Mouse (Mus musculus) forebrain, embryonic 16.5 days (tissue): Measurements from ENCODE around the gene Mapk6. TPM values are rescaled to one million over a fixed set of nuclear protein-coding genes. Genes with fewer than 3 reads are reported as not detected.

Experiments
- ATAC-seq: fragments of 200-750 bp; cut with Nextera tagmentation; 2 replicates; pipeline ENCODE4 v1.8.0; 2017; ENCODE audit warnings: mild to moderate bottlenecking, moderate library complexity
- H3K27ac ChIP-seq: fragments of 300-500 bp; sonication (generic); 2 replicates; pipeline ENCODE4 v1.5.1; 2014; ENCODE audit warnings: low read length, control low read depth
- H3K27me3 ChIP-seq: fragments of 300-500 bp; sonication (generic); replicated peaks from 2 replicates; pipeline ENCODE4 v1.6.1; 2014; ENCODE audit warnings: low read length; ENCODE audit not compliant: control insufficient read depth, insufficient read depth
- H3K36me3 ChIP-seq: fragments of 300-500 bp; sonication (generic); 2 replicates; pipeline ENCODE4 v1.6.1; 2014; ENCODE audit not compliant: control insufficient read depth, insufficient read depth
- H3K4me1 ChIP-seq: fragments of 300-500 bp; sonication (generic); replicated peaks from 2 replicates; pipeline ENCODE4 v1.6.1; 2014; ENCODE audit warnings: low read length; ENCODE audit not compliant: control insufficient read depth, insufficient read depth
- H3K4me2 ChIP-seq: fragments of 300-500 bp; sonication (generic); 2 replicates; pipeline ENCODE4 v1.6.1; 2014; ENCODE audit warnings: mild to moderate bottlenecking, low read length, control low read depth
- H3K4me3 ChIP-seq: fragments of 300-500 bp; sonication (generic); replicated peaks from 2 replicates; pipeline ENCODE4 v1.5.1; 2014; ENCODE audit warnings: mild to moderate bottlenecking, low read length, control low read depth
- H3K9ac ChIP-seq: fragments of 300-500 bp; sonication (generic); replicated peaks from 2 replicates; pipeline ENCODE4 v1.6.1; 2014; ENCODE audit warnings: low read depth, low read length, control low read depth
- H3K9me3 ChIP-seq: fragments of 300-500 bp; sonication (generic); 2 replicates; pipeline ENCODE4 v1.6.1; 2016; ENCODE audit warnings: low read length; ENCODE audit not compliant: control insufficient read depth
- WGBS: fragments of 180-500 bp; shearing (Covaris S2); extraction: QIAGEN DNeasy Blood & Tissue Kit; methylation state at CpG from one replicate; pipeline ENCODE4 v1.1.7; 2014; 5-methylcytosine and 5-hydroxymethylcytosine counted together
- polyA plus RNA-seq: library from polyadenylated mRNA; unstranded; fragments of >200 nt; fragmentation: Nextera tagmentation; extraction: Ambion mirVana; gene quantifications from 2 replicates; pipeline ENCODE4 v1.2.1, GENCODE M21; 2015

Mapk6 gene
- polyA plus RNA-seq, 1 experiment from 2014 or later: 141 TPM

DNA sequence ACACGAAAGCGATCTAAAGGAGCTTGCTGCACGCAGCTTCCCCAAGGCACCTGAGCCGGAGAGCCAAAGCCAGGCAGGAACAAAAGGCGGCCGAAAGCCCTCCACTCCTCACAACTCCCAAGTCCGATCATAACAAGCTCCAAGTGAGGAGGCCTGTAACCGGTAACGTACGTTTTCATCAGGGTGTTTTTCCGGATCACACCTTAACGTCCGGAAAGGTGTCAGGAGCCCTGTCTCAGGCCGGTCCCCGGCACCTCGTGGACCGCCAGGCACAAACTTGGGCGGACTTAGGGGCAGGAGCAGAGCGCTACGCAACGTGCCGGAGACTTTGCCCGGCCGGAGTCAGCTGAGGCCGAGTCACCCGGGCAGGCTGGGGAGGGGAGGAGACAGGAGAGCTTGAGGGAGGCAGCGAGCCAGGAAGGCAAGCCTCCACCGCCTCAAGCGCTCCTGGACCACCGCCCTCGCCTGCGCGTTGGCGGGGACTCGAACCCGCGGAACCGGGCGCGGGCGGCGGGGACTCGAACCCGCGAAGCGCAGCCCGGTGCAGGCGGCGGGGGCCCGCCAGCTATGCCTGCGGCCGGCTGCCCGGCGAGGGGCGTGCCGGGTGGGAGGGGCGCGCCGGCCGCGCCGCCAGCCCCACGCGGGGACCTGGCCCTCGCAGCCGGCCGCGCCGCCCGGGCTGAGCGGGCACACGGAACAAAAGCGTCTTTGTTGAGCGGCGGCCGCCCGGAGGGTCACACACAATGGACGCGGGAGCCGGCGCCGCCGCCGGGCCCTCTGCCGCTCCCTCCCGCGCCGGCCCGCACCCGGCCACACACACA lies 564 bp downstream of the Mapk6 start:
- H3K4me3 ChIP-seq: peak overlapping the region; percentile 94
- peak; percentile 85 for ATAC-seq
- peaks cover 23% of the 10 kb centered on the region for H3K4me1 ChIP-seq
- H3K4me2 ChIP-seq: peak overlapping the region; percentile 66
- H3K27ac ChIP-seq: peak overlapping the region; percentile 98
- no peaks in the 10 kb centered on the region for H3K9me3 ChIP-seq
- no peaks in the 10 kb centered on the region for H3K27me3 ChIP-seq
- H3K36me3 ChIP-seq: no peaks in the 10 kb centered on the region
- WGBS: under 1% methylated on average over 82 of the region's 90 CpGs
- peak overlapping the region; percentile 90 for H3K9ac ChIP-seq

DNA sequence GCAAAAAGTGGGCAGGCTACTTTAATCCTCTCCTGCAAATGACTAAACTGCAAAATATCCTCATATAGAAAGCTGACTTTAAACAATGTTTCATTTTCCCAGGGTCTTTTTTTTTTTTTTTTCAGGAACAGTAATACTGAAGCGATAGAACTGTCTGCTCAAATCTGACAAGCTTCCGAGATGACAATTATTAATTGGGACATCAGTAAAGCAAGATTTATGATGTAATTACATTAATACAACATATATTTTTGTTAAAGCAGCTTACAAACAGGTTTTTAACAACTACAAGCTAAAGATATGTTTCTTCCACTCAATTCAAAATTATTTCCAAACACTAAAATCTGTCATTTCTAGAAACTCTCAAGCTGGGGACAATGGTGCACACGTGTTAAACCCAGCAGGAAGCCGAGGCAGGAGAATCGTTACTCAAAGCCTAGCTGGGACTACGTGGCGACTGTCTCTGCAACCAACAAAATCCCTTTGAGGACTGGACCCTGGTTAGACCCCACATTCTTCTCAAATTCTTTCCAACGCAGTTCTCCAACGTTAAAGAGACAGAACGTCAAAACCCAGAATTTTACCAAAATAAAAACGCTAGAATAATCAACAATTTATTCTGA lies 1.5 kb downstream of the Mapk6 start:
- 5% methylated on average over 11 of the region's 11 CpGs for WGBS
- Histone ChIP-seq H3K36me3 (no peaks in the 10 kb centered on the region), H3K4me1 (peaks cover 27% of the 10 kb centered on the region), H3K4me3 (peak overlapping the region; percentile 94), H3K27me3 (no peaks in the 10 kb centered on the region), H3K4me2 (peak overlapping the region; percentile 66), H3K27ac (no peak overlapping the region; the same call in 1 of the 2 replicates), H3K9me3 (no peaks in the 10 kb centered on the region), H3K9ac (peak overlapping the region; percentile 90)
- no peak for ATAC-seq

DNA sequence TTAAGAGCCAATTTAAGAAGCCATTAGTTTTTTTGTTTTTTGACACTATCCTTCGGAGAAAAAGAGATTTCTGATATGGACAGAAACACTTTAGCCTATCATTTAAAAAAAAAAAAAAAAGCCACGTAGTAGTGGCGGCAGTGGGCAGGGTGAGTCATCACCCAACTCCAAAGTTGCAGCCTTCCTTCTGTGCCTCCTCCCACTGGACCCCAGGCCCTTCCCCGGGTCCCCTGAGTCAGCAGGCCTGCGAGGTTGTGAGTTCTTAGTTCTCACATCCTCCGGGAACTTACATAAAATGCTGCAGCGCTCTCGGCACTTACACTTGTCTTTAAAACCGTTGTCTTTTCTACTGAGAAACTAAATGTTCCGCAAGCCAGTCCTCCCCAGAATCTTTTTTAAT lies 2.0 kb downstream of the Mapk6 start:
- Histone ChIP-seq H3K9me3 (no peaks in the 10 kb centered on the region), H3K4me2 (peak overlapping the region; percentile 66), H3K27me3 (no peaks in the 10 kb centered on the region), H3K27ac (no peak overlapping the region), H3K9ac (no peak overlapping the region), H3K36me3 (no peaks in the 10 kb centered on the region), H3K4me1 (peaks cover 31% of the 10 kb centered on the region), H3K4me3 (peak overlapping the region; percentile 29)
- no peak for ATAC-seq
- WGBS: 13% methylated on average over 10 of the region's 10 CpGs

DNA sequence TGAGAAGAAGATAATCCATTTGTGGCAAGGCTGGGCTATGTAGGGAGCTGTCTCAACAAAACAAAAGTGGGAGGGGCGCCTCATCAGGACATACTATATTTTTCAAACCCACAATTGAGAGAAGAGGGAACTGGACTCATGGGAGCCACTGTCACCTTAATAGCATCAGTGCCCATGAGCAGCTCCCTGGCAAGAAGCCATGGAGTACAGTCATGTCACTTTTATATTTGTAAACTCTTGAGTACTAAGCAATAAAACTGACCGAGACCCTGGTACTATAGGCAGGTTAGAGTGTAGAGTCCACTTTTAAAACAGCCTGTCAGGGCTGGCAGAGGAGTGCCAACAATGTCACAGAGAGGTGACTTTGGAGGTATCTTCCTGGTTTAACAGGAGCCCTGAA lies 3.7 kb downstream of the Mapk6 start:
- H3K27me3 ChIP-seq: no peaks in the 10 kb centered on the region
- no peak overlapping the region for H3K4me3 ChIP-seq
- no peak for ATAC-seq
- no peak overlapping the region for H3K4me2 ChIP-seq
- WGBS: 90% methylated on average over 2 of the region's 2 CpGs
- peaks cover 38% of the 10 kb centered on the region for H3K4me1 ChIP-seq
- no peaks in the 10 kb centered on the region for H3K9me3 ChIP-seq
- no peak overlapping the region for H3K27ac ChIP-seq
- H3K36me3 ChIP-seq: no peaks in the 10 kb centered on the region
- H3K9ac ChIP-seq: no peak overlapping the region

DNA sequence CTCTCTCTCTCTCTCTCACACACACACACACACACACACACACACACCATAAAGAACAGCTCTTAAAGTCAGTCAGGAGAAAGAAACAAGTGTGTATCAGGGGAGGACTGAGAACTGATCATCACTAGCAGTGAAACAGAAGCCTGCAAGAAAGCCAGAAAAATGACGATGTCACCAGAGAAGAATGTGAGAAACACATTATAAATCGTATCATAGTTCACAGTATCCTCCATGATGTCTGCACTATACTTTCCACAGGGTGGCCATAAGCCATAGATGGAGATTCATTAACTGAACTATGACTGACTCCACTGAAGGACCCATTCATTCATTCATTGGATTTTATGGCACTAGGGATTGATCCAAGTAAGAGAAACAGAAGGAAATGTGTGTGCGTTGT lies 6.3 kb downstream of the Mapk6 start:
- no peak overlapping the region for H3K27ac ChIP-seq
- H3K9ac ChIP-seq: no peak overlapping the region
- 59% methylated on average over 3 of the region's 3 CpGs for WGBS
- no peaks in the 10 kb centered on the region for H3K27me3 ChIP-seq
- H3K4me1 ChIP-seq: peaks cover 33% of the 10 kb centered on the region
- no peaks in the 10 kb centered on the region for H3K9me3 ChIP-seq
- no peaks in the 10 kb centered on the region for H3K36me3 ChIP-seq
- H3K4me2 ChIP-seq: no peak overlapping the region
- ATAC-seq: no peak
- H3K4me3 ChIP-seq: no peak overlapping the region

DNA sequence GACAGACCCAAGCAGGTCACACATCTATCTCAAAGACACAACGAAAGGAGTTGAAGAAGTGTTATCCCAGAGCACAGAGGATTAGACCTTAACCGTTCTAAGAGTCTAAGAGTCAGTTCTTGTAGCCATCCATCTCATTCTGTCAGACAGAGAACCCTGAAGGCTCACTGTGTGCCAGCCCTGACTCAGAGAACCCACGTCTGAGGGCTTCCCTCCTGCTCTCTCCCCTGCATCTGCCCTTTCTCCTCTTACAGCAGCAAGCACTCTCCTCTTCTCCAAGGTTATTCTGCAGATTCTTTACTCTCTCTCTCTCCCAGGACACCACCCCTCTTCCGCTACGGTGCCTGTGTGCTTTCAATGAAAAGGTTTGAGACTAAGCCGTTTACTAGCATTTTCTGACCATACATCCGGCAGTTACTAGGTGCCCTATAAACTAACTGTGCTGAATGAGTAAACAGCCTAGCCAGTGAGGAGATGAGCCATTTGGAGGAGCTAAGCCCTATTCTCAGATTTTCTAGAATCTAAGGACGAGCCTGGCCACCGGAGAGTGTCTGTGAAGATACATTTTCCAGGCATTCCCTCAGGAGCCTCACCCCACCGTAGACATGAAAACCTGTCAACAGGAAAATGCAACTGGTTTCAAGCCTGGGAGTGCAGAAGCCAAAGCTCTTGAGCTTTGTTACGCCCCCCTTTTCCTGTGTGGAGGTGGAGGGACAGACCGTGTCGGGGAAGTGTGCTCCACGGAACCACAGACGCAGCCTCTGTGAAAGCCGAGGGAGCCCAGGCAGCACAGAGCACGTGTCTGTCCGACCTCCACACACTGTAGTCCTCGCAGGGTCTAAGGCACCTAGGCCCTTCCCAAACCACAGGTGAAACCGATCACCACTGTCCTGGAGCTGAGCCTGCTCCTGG lies 8.0 kb downstream of the Mapk6 start:
- H3K4me3 ChIP-seq: no peak overlapping the region
- no peaks in the 10 kb centered on the region for H3K27me3 ChIP-seq
- no peak overlapping the region for H3K9ac ChIP-seq
- no peaks in the 10 kb centered on the region for H3K9me3 ChIP-seq
- no peak overlapping the region for H3K27ac ChIP-seq
- WGBS: 79% methylated on average over 20 of the region's 20 CpGs
- H3K4me1 ChIP-seq: peaks cover 22% of the 10 kb centered on the region
- H3K36me3 ChIP-seq: peaks cover 7% of the 10 kb centered on the region
- no peak overlapping the region for H3K4me2 ChIP-seq
- no peak for ATAC-seq

DNA sequence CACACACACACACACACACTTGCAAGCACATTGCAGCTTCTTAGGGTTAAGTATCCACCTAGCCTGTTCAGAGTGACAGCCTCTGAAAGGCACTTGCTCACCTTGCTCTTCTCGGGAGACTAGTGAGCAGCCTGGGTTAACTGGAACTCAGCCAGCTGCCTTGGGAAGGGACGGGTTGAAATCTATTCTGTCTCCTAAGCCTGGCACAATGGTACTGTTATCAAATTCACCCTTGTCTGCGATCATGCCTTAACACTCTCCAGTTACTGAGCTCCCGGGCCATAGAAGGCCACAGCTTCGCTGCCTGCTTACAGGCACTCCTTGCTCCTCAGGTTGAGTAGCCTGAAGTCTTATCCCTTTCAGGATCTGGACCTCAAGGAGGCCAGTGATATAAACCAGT lies 9.2 kb downstream of the Mapk6 start:
- Histone ChIP-seq H3K9me3 (no peaks in the 10 kb centered on the region), H3K4me1 (peaks cover 18% of the 10 kb centered on the region), H3K36me3 (peaks cover 11% of the 10 kb centered on the region), H3K27ac (no peak overlapping the region), H3K4me3 (no peak overlapping the region), H3K9ac (no peak overlapping the region), H3K4me2 (no peak overlapping the region), H3K27me3 (no peaks in the 10 kb centered on the region)
- 46% methylated on average over 5 of the region's 5 CpGs for WGBS
- no peak for ATAC-seq

DNA sequence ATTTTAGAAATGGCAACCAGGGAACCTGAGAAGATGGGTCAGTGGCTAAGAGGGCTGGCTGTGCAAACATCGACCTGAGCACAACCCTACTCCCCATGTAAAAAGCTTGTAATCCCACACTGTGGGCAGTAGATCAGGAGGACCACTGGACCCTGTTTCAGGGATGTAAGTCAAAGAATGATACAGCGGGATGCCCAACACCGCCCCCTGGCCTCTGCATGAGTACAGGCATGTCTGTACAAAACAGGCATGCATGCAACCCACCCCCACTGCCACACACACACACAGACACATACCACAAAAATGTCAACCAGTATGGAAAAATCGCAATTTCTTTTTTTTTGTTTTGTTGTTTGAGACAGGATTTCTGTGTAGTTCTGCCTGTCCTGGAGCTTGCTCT lies 10.7 kb downstream of the Mapk6 start:
- WGBS: 94% methylated on average over 4 of the region's 4 CpGs
- no peak for ATAC-seq

DNA sequence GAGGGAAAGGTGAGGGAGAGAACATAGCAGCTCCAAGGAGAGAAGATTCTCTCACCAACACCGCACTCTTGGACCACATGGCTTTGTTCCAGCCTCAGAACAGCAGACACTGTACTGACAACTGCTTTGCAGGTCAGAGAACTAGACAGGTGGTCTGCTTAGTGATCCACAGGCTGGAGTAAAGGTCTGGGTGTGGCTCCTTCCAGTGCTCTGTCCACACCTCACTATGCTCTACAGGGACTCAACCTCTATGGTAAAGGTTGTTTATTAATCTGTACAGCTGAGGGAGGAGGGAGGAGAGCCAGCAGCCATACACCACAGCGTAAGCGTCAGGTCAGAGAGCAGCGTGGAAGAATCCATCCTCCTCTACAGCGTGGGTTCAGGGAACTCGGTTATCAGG lies 13.8 kb downstream of the Mapk6 start:
- peaks cover 32% of the 10 kb centered on the region for H3K36me3 ChIP-seq
- no peaks in the 10 kb centered on the region for H3K27me3 ChIP-seq
- no peak overlapping the region for H3K4me2 ChIP-seq
- no peak overlapping the region for H3K4me3 ChIP-seq
- no peaks in the 10 kb centered on the region for H3K4me1 ChIP-seq
- WGBS: 89% methylated on average over 6 of the region's 6 CpGs
- no peaks in the 10 kb centered on the region for H3K9me3 ChIP-seq
- no peak overlapping the region for H3K9ac ChIP-seq
- no peak for ATAC-seq
- H3K27ac ChIP-seq: no peak overlapping the region

More for the DNA sequence above, 10.7 kb downstream of the Mapk6 start:
- H3K27me3 ChIP-seq: no peaks in the 10 kb centered on the region
- no peak overlapping the region for H3K4me3 ChIP-seq
- no peak overlapping the region for H3K9ac ChIP-seq
- H3K4me1 ChIP-seq: peaks cover 15% of the 10 kb centered on the region
- no peak overlapping the region for H3K4me2 ChIP-seq
- no peak overlapping the region for H3K27ac ChIP-seq
- no peaks in the 10 kb centered on the region for H3K9me3 ChIP-seq
- peaks cover 18% of the 10 kb centered on the region for H3K36me3 ChIP-seq
